Mouse (Mus musculus) heart, embryonic 10.5 days (tissue): ENCODE data around the gene Rgs6. TPM values are rescaled to one million over a fixed set of nuclear protein-coding genes. Genes with fewer than 3 reads are reported as not detected.

ENCODE experiments used
- DNase-seq: peaks from one replicate; pipeline ENCODE4 v3.0.0-alpha.2; 2017; ENCODE audit warnings: low spot score
- H3K27ac ChIP-seq: fragments of 300-500 bp; sonication (generic); 2 replicates; pipeline ENCODE4 v1.5.1; 2016; ENCODE audit warnings: mild to moderate bottlenecking
- H3K27me3 ChIP-seq: fragments of 300-500 bp; sonication (generic); 2 replicates; pipeline ENCODE4 v1.6.1; 2016; ENCODE audit warnings: mild to moderate bottlenecking; ENCODE audit not compliant: poor library complexity, insufficient read depth, severe bottlenecking
- H3K36me3 ChIP-seq: fragments of 300-500 bp; sonication (generic); 2 replicates; pipeline ENCODE4 v1.6.1; 2016; ENCODE audit warnings: mild to moderate bottlenecking, moderate library complexity
- H3K4me1 ChIP-seq: fragments of 300-500 bp; sonication (generic); 2 replicates; pipeline ENCODE4 v1.6.1; 2016; ENCODE audit warnings: mild to moderate bottlenecking
- H3K4me3 ChIP-seq: fragments of 300-500 bp; sonication (generic); 2 replicates; pipeline ENCODE4 v1.5.1; 2016; ENCODE audit warnings: mild to moderate bottlenecking, moderate library complexity
- H3K9me3 ChIP-seq: fragments of 300-500 bp; sonication (generic); 2 replicates; pipeline ENCODE4 v1.6.1; 2016; ENCODE audit warnings: mild to moderate bottlenecking, moderate library complexity
- WGBS: fragments of 180-500 bp; shearing (Covaris S2); methylation state at CpG from one replicate; pipeline ENCODE4 v1.1.7; 2016; 5-methylcytosine and 5-hydroxymethylcytosine counted together
- polyA plus RNA-seq: library from polyadenylated mRNA; unstranded; fragments of >200 nt; fragmentation: Nextera tagmentation; extraction: Ambion mirVana; gene quantifications from 2 replicates; pipeline ENCODE4 v1.2.1, GENCODE M21; 2016

Rgs6 gene
- polyA plus RNA-seq, 1 experiment from 2014 or later, result 8.3 TPM

DNA sequence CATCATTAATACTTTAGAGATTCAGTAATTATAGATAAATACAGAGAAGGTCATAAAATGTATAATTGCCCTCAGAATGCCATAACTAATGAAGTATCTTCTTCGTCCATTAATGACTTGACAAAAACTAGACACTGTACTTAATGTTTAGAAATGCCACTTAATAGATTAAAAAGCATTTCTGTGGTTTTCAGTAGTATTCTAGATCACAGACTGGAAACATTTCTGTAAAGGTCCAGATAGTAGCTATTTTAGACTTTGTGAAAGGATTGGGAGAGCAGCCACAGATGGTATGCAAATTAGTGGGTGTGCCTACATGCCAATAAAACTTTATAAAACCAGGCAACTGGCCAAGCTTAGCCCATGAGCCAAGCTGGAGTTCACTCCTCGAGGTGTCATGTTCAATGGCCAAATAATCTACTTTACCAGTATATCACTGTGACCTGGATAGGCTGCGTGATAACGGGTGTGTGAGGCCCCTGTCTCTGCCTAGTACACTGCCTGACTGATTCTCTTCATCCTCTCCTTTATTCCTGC is 82.2 kb downstream of the Rgs6 start:
- Histone ChIP-seq H3K9me3 (no peaks in the 10 kb centered on the region), H3K36me3 (no peaks in the 10 kb centered on the region), H3K27me3 (no peaks in the 10 kb centered on the region), H3K4me3 (no peak overlapping the region), H3K27ac (no peak overlapping the region), H3K4me1 (peaks cover 12% of the 10 kb centered on the region)
- WGBS, result 77% methylated on average over 4 of the region's 4 CpGs
- DNase-seq, result no peak

DNA sequence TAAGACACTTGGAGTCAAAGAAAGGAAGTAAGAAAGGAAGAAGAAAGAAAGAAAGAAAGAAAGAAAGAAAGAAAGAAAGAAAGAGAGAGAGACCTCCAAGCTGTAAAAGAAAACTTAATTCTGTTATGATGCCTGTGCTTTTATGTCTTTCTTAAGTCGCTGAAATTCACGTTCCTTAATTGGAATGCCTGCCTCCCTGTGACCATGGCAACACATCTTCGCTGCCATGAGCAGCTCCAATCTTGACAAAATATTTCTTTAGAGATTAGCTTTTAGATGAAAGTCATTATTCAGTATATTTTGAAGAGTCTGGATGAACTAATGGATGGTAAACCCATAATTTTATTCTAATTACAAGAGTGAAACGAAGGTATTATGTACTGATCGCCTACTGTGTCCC is 83.5 kb downstream of the Rgs6 start:
- Histone ChIP-seq H3K27ac (no peak overlapping the region), H3K4me3 (no peak overlapping the region), H3K4me1 (peaks cover 13% of the 10 kb centered on the region), H3K36me3 (no peaks in the 10 kb centered on the region), H3K27me3 (no peaks in the 10 kb centered on the region), H3K9me3 (no peaks in the 10 kb centered on the region)
- DNase-seq, result no peak
- 90% methylated on average over 5 of the region's 5 CpGs for WGBS

DNA sequence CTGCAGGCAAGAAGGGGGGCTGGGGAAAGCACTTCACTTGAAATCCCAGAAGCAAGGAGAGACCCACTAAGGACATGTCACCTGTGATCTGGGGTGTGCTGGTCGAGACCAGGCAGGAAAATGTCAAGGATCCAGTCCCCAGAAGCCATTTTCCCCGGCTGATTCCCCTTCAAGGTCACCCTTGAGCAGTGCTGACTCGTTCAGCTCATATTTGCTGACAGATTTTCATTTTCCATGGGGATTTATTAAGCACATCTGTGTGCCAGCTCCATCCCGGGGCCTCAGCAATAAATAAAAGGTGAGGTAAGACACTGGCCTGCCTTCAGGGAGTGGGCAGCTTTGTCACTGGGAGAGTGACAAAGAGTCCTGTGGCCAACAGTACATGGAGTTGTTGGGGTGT is 87.0 kb downstream of the Rgs6 start:
- Histone ChIP-seq H3K36me3 (no peaks in the 10 kb centered on the region), H3K9me3 (no peaks in the 10 kb centered on the region), H3K27ac (peak overlapping the region; percentile 70; the same call in 1 of the 2 replicates), H3K27me3 (no peaks in the 10 kb centered on the region), H3K4me3 (no peak overlapping the region), H3K4me1 (peaks cover 13% of the 10 kb centered on the region)
- WGBS, result 65% methylated on average over 4 of the region's 4 CpGs
- no peak for DNase-seq

DNA sequence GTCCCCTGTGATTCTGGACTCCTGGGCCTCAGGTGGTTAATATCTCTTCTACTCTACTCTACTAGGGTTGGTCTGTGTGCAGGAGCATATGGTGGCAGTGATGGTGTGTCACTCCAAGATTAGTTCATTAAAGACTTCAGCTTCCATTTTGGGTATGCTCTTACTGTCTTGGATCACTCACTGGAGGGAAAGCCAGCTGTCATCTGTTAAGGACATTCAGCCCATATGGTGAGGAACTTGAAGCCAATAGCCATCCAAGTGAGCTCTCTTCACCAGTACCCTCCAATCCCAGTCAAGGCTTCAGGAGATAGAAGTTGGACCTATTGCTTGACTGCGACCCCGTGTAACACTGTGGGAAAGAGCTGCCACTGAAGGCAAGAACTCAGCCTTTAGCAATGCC is 98.9 kb downstream of the Rgs6 start:
- no peaks in the 10 kb centered on the region for H3K36me3 ChIP-seq
- 89% methylated on average over 2 of the region's 2 CpGs for WGBS
- no peak overlapping the region for H3K27ac ChIP-seq
- no peaks in the 10 kb centered on the region for H3K9me3 ChIP-seq
- no peaks in the 10 kb centered on the region for H3K27me3 ChIP-seq
- no peak for DNase-seq
- no peak overlapping the region for H3K4me3 ChIP-seq
- no peaks in the 10 kb centered on the region for H3K4me1 ChIP-seq

DNA sequence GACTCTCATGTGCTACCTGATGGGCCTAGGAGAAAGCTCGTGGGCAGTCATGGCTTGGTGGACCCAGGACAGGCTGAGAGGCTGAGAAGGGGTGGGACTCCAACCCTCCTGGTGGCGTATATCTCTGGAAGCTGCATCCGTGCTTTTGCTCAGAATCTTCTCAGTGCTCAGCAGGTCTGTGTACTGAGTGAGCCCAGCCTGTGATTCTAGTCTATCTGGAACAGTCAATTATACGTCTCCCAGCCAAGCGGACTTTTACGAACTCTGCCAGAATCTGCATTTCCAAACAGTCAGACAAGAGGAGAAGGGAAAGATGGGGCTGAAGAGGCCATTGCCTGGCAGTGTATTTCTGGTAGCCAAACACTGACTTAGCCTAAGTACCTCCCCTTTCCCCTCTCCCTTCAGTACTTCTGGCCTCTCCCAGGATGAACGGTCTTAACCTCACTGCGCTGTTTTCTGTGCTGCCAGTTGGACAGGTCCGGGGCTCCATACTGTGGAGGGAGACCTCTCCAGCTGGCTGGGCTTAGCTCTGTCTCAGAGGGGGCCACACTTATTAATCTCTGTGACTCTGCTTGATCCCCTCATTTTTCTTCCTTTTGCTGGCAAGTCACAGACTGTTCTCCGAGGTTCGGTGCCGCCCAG is 110.9 kb downstream of the Rgs6 start:
- no peak overlapping the region for H3K27ac ChIP-seq
- peaks cover 12% of the 10 kb centered on the region for H3K4me1 ChIP-seq
- H3K36me3 ChIP-seq, result no peaks in the 10 kb centered on the region
- H3K4me3 ChIP-seq, result no peak overlapping the region
- no peak for DNase-seq
- no peaks in the 10 kb centered on the region for H3K27me3 ChIP-seq
- no peaks in the 10 kb centered on the region for H3K9me3 ChIP-seq
- 75% methylated on average over 12 of the region's 12 CpGs for WGBS

DNA sequence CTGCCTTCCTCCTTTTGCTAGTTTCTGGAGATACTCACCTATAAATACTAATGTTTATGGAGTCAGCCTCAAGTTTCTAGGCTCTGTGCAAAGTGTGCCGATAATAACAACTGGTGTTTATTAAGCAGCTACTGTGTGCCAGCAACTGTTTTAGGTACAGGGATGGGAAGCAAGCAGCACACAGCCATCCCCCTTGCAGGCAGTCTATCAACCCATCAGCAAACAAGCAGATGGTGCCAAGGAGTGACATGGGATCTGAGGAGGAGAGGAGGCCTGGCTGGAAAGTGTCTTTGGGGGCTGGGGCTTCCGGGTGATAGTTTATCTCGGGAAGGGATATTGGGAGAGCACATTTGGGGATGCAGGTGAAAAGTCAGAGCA is 111.4 kb downstream of the Rgs6 start:
- no peak overlapping the region for H3K27ac ChIP-seq
- peaks cover 12% of the 10 kb centered on the region for H3K4me1 ChIP-seq
- no peaks in the 10 kb centered on the region for H3K9me3 ChIP-seq
- no peak overlapping the region for H3K4me3 ChIP-seq
- no peaks in the 10 kb centered on the region for H3K27me3 ChIP-seq
- 69% methylated on average over 3 of the region's 3 CpGs for WGBS
- no peak for DNase-seq
- no peaks in the 10 kb centered on the region for H3K36me3 ChIP-seq

DNA sequence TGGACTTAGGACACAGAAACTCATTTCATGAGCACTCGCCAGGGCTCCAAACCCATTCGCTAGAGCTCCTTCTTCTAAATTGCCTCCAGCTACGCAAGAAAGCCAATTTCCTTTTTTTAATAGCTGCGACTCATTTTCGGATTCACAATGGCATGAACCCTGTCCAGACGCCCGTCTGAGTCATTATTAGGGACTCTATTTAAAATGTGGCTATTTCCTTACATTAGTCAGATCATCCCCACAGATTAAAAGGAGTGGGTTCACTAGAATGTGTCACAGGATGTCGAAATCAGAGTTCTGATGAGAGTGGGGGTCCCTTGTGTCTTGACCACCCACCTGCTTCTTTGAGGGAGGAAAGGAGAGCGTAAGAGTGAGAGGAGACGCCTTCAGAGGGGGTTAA is 112.1 kb downstream of the Rgs6 start:
- Histone ChIP-seq H3K4me1 (peaks cover 12% of the 10 kb centered on the region), H3K27ac (no peak overlapping the region), H3K27me3 (no peaks in the 10 kb centered on the region), H3K9me3 (no peaks in the 10 kb centered on the region), H3K36me3 (no peaks in the 10 kb centered on the region), H3K4me3 (no peak overlapping the region)
- DNase-seq, result no peak
- 85% methylated on average over 10 of the region's 10 CpGs for WGBS

DNA sequence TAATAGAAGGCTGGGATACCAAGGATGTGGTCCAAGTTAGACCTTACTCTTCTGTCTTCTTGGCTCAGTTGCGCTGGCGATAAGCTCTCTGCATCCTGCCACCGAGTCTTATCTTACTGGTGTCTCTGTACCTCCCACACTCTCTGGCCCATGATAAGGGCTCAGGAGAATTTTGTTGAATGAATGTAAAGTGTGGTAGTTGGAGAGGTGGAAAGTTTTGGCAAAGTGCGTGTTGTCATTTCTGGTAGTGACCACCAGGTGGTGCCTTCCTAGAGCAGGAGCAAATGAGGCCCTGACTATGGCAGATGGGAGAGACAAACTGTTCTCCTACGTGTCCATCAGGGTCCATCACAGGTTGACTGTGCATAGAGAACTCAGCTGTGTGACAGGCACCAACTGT is 112.7 kb downstream of the Rgs6 start:
- Histone ChIP-seq H3K4me1 (peaks cover 12% of the 10 kb centered on the region), H3K27ac (no peak overlapping the region), H3K9me3 (no peaks in the 10 kb centered on the region), H3K36me3 (no peaks in the 10 kb centered on the region), H3K27me3 (no peaks in the 10 kb centered on the region), H3K4me3 (no peak overlapping the region)
- 35% methylated on average over 5 of the region's 5 CpGs for WGBS
- no peak for DNase-seq

DNA sequence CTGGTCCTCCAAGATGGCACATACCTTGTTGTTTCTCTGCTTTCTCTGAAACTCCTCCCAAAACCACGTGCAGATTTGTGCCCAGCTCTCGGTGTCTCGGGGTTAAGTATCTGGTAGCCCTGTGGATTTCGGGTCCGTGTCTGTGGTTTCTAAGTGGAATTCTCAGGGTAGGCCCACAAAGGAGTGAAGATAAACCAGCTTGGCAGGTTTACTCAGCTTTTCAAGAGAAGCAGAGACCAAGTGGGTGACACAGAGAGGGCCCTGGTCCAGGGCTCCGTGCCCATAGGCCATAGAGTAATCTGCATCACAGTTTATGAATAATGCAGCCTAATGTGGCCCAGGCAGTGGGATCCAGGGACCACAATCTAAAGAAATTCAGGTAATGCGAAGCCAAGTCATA is 113.3 kb downstream of the Rgs6 start:
- no peaks in the 10 kb centered on the region for H3K36me3 ChIP-seq
- no peak overlapping the region for H3K27ac ChIP-seq
- H3K4me3 ChIP-seq, result no peak overlapping the region
- peaks cover 12% of the 10 kb centered on the region for H3K4me1 ChIP-seq
- 82% methylated on average over 7 of the region's 7 CpGs for WGBS
- no peaks in the 10 kb centered on the region for H3K27me3 ChIP-seq
- no peaks in the 10 kb centered on the region for H3K9me3 ChIP-seq
- no peak for DNase-seq

DNA sequence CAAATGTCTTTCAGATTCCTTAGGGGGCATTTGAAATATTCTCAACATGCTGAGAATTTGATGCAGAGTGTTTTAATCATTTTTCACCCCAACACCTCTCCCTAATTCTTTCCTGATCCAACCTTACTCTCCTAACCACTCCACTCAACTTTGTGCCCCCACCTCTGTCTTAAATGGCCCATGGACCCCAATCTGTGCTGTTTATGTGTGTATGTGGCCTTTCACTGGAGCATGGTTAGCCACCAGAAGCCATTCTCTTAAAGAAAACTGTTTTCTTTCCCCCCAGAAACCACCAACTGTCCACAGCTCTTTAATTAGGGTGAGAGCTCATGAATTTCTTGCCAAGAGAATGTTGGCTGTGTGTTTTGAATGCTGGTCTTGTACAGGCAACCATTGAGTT is 122.3 kb downstream of the Rgs6 start:
- no peaks in the 10 kb centered on the region for H3K27me3 ChIP-seq
- H3K4me3 ChIP-seq, result no peak overlapping the region
- H3K4me1 ChIP-seq, result peaks cover 4% of the 10 kb centered on the region
- no peaks in the 10 kb centered on the region for H3K9me3 ChIP-seq
- H3K36me3 ChIP-seq, result no peaks in the 10 kb centered on the region
- DNase-seq, result no peak
- H3K27ac ChIP-seq, result no peak overlapping the region

DNA sequence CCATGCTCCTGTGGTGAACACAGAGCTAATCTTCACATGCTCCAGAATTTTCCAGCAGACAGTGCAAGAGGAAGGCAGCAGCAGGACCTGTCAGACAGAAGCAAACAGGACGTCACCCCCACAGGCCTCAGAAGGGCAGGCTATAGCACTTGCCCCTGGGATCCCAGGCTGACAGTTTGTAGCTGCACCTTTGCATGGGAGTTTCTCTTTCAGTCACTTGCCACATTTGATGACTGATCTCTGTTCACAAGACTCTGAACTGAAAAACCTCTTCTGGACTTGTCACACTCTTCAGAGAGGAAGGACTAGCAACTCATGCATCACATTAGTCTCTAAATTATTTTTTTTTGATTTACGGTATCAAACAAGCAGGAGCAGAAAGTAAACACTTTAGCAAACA is 126.2 kb downstream of the Rgs6 start:
- Histone ChIP-seq H3K9me3 (no peaks in the 10 kb centered on the region), H3K4me1 (peaks cover 4% of the 10 kb centered on the region), H3K36me3 (no peaks in the 10 kb centered on the region), H3K27ac (0 out of 2 replicates have a peak overlapping the region, but pooled peaks have one; percentile 38), H3K27me3 (no peaks in the 10 kb centered on the region), H3K4me3 (no peak overlapping the region)
- no peak for DNase-seq
- WGBS, result 58% methylated on average over 2 of the region's 2 CpGs

DNA sequence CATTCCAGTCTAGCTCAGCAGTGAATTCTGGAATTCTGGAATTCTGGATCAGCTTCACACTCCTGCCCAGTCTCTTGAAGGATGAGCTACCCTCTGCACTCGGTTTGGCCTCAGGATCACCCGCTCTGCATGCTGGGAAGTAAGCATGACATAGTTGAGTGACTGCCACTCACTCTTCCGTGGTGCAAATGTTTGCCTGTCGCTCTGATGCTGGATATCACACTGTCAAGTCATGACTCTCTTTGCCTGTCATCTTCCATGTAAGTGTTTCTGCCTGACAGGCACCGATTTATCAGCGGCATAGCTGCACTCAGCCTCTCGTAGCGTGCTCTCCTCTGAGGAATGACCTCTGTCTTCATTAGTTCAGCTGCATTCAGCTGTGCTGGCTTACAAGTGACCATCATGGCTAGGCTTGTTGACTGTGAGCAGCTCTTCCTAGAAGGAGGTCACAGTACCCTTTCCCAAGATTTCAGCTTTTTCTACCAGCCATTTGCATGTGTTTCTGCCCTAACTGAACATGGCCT is 135.0 kb downstream of the Rgs6 start:
- peak; percentile 76 for DNase-seq
- 61% methylated on average over 8 of the region's 8 CpGs for WGBS
- 0 out of 2 replicates have a peak overlapping the region, but pooled peaks have one; percentile 57 for H3K27ac ChIP-seq
- no peaks in the 10 kb centered on the region for H3K36me3 ChIP-seq
- H3K27me3 ChIP-seq, result no peaks in the 10 kb centered on the region
- 0 out of 2 replicates have a peak, but pooled peaks cover 9% of the 10 kb centered on the region for H3K4me1 ChIP-seq
- H3K4me3 ChIP-seq, result no peak overlapping the region
- H3K9me3 ChIP-seq, result no peaks in the 10 kb centered on the region

DNA sequence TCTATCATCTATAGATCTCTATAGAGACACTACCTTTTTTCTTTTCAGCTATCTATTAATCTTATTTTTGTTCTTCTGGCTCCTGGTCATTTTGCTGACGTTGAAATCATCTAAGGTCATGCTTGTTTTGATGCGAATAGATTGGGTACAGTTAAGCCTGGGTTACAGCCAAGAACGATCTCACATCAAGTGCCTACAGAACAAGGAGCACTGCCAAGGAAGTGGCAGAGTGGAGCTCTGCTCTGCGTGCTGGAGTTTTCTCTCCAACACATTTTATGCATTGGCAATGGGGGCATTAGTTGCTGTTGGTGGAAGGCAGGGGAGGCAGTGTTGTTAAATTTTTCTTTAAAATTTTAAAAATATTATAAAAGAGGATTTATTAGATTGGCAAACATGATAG is 138.2 kb downstream of the Rgs6 start:
- Histone ChIP-seq H3K36me3 (no peaks in the 10 kb centered on the region), H3K9me3 (no peaks in the 10 kb centered on the region), H3K4me1 (0 out of 2 replicates have a peak, but pooled peaks cover 9% of the 10 kb centered on the region), H3K4me3 (no peak overlapping the region), H3K27ac (no peak overlapping the region), H3K27me3 (no peaks in the 10 kb centered on the region)
- DNase-seq, result no peak
- 89% methylated on average over 4 of the region's 4 CpGs for WGBS

DNA sequence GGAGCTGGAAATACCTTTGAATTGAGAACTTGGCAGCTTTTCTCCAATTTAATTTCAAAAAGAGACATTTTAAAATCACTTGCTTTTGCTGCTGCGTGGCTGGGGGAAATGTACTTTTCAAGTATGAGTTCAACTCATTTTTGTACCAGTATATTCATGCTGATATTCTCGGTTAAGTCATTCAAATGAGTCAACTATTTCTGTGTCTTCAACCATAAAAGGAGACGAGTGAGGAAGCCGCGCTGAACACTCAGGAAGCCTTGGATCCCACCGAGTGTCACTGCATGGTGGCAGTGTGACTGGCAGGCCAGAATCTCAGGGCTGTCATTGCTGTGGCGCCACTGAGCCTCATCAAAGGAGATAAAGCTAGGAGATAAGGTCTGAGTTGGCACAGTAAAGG is 143.5 kb downstream of the Rgs6 start:
- H3K27me3 ChIP-seq, result no peaks in the 10 kb centered on the region
- H3K27ac ChIP-seq, result 0 out of 2 replicates have a peak overlapping the region, but pooled peaks have one; percentile 49
- H3K4me1 ChIP-seq, result no peaks in the 10 kb centered on the region
- H3K4me3 ChIP-seq, result no peak overlapping the region
- no peaks in the 10 kb centered on the region for H3K9me3 ChIP-seq
- no peak for DNase-seq
- H3K36me3 ChIP-seq, result no peaks in the 10 kb centered on the region
- WGBS, result 44% methylated on average over 7 of the region's 7 CpGs
